Mouse (Mus musculus): ENCODE results near the gene Edc3. TPM values are rescaled to one million over a fixed set of nuclear protein-coding genes. Genes with fewer than 3 reads are reported as not detected.

Gene Edc3
- polyA plus RNA-seq, 1 experiment from 2014 or later: 21.2 TPM

DNA sequence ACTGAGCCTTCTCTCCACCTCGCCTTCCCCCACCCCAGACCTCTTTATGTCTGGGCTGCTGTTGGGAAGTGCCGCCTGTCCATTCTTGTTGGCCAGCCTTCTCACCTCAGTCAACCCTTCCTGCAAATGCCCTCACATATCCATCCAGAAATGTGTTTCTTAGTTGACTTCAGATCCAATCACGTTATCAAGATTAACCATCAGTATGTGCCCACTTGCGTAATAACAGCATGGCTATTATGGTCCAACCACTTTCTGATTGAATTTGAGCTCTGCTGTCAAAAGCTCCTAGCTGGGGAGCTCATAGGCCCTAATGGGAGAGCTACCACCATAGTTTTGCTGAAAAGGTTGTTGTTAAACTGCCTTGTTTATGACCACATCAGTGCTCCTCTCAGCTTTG is 37.3 kb upstream of the Edc3 start:
- Histone ChIP-seq H3K4me1 (replicated peaks) (peaks cover 6% of the 10 kb centered on the region; the same call in 1 of the 2 replicates), H3K4me2 (no peak overlapping the region), H3K4me3 (no peak overlapping the region), H3K36me3 (no peaks in the 10 kb centered on the region), H3K9ac (no peak overlapping the region), H3K9me3 (replicated peaks) (no peaks in the 10 kb centered on the region), H3K27me3 (replicated peaks) (0 out of 2 replicates have a peak, but pooled peaks cover 9% of the 10 kb centered on the region), H3K27ac (ENCODE audit: poor library complexity, severe bottlenecking) (no peak overlapping the region)
- no peak for ATAC-seq (ENCODE audit: insufficient number of reproducible peaks, low FRiP score)
- 86% methylated on average over 4 of the region's 4 CpGs for WGBS

DNA sequence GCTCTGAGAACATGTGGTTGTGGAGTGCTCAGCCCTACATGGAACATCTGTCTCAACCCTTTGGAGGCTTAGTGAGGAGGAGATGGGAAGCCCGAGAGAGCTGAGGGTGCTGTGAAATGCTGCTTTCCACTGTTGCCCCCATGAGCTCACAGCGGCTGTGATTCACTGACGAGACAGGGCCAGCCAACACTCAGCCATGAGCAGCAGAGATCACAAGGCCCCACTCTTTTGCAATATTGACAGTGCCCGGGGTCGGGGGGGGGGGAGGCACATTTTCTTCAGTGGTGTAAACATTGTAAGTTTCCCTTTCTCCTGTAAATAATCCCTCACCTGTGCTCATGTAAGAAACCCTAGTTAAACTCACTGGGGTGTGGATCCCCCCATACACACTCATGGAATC is 36.8 kb upstream of the Edc3 start:
- ATAC-seq (ENCODE audit: insufficient number of reproducible peaks, low FRiP score): no peak
- Histone ChIP-seq H3K4me3 (no peak overlapping the region), H3K27me3 (replicated peaks) (0 out of 2 replicates have a peak, but pooled peaks cover 9% of the 10 kb centered on the region), H3K4me2 (no peak overlapping the region), H3K9ac (no peak overlapping the region), H3K9me3 (replicated peaks) (no peaks in the 10 kb centered on the region), H3K27ac (ENCODE audit: poor library complexity, severe bottlenecking) (no peak overlapping the region), H3K4me1 (replicated peaks) (peaks cover 6% of the 10 kb centered on the region; the same call in 1 of the 2 replicates), H3K36me3 (no peaks in the 10 kb centered on the region)
- WGBS: 79% methylated on average over 5 of the region's 5 CpGs

DNA sequence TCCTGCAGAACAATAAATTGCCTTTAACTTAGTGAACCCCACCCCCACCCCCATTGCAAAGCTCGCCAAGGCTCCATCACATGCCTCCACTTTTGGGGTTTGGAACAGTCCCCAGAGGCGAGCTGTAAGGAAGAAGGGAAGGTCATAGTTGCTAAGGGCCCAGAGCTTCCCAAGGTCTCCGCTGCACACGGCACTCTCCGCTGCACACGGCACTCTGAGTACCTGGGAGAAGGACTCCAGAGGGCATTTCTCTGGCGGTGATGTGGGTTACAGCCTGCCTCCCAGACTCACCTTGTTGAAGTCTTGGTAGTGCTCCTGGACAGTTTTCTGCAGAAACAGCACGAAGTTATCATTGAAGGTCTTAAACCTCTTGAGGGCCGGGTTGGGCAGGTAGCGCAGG is 26.9 kb upstream of the Edc3 start:
- no peak overlapping the region for H3K27ac ChIP-seq (ENCODE audit: poor library complexity, severe bottlenecking)
- no peak overlapping the region for H3K9ac ChIP-seq
- no peak overlapping the region for H3K4me2 ChIP-seq
- H3K4me3 ChIP-seq: no peak overlapping the region
- no peak for ATAC-seq (ENCODE audit: insufficient number of reproducible peaks, low FRiP score)
- no peaks in the 10 kb centered on the region for H3K4me1 ChIP-seq (replicated peaks)
- 78% methylated on average over 10 of the region's 10 CpGs for WGBS
- H3K9me3 ChIP-seq (replicated peaks): no peaks in the 10 kb centered on the region
- H3K27me3 ChIP-seq (replicated peaks): no peaks in the 10 kb centered on the region; the same call in 1 of the 2 replicates
- no peaks in the 10 kb centered on the region for H3K36me3 ChIP-seq

DNA sequence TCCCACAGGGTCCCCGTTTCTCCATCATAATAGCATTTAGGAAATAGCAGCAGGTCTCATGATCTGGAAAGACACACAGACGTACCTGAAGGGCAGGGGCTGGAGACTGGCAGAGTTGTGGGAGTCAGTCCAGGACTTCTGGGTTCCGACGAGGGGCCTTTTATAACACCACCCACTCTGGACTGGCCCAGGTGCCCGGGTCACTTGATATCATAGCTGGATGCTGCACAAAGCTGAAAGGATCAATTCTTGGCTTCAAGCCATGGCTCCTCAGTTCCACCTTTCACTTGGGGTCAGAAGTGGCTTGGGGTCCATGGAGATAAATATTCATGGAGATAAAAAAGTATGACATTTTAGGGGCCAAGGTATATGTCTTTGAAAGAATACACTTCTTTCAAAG is 24.8 kb upstream of the Edc3 start, which contains the start of gene Cyp1a2:
Gene Cyp1a2, minus strand, starts transcription at position 184 of the 400 bp plus-strand sequence.
- Histone ChIP-seq H3K4me3 (no peak within 1 kb of the TSS), H3K9ac (no peak within 1 kb of the TSS), H3K9me3 (replicated peaks) (no peaks in the 10 kb centered on the region), H3K36me3 (no peaks in the 10 kb centered on the region), H3K4me1 (replicated peaks) (no peaks in the 10 kb centered on the region), H3K27ac (ENCODE audit: poor library complexity, severe bottlenecking) (no peak within 1 kb of the TSS), H3K27me3 (replicated peaks) (no peaks in the 10 kb centered on the region; the same call in 1 of the 2 replicates), H3K4me2 (no peak within 1 kb of the TSS)
- no peak for ATAC-seq (ENCODE audit: insufficient number of reproducible peaks, low FRiP score)
- WGBS: 73% methylated on average over 5 of the region's 5 CpGs

DNA sequence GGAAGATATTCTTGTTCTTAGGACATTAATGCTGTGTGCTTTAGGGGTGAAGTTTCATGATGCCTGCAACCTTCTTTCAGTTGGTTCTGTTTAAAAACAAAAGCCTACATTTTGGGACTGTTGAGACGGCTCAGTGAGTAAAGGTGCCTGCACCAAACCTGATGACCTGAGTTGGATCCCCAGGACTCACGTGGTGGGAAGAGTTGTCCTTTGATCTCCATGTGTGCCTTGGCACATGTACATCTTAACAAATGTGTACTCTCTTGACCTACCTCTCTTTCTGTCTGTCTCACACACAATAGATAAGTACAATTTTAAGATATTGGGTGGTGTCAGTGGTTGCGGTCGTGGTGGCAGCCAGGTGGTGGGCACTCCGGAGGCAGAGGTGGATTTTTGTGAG is 22.3 kb upstream of the Edc3 start:
- H3K4me2 ChIP-seq: no peak overlapping the region
- H3K9me3 ChIP-seq (replicated peaks): no peaks in the 10 kb centered on the region
- no peaks in the 10 kb centered on the region for H3K4me1 ChIP-seq (replicated peaks)
- no peak for ATAC-seq (ENCODE audit: insufficient number of reproducible peaks, low FRiP score)
- H3K27ac ChIP-seq (ENCODE audit: poor library complexity, severe bottlenecking): no peak overlapping the region
- H3K9ac ChIP-seq: no peak overlapping the region
- H3K36me3 ChIP-seq: no peaks in the 10 kb centered on the region
- 84% methylated on average over 5 of the region's 5 CpGs for WGBS
- no peak overlapping the region for H3K4me3 ChIP-seq
- H3K27me3 ChIP-seq (replicated peaks): no peaks in the 10 kb centered on the region; the same call in 1 of the 2 replicates

DNA sequence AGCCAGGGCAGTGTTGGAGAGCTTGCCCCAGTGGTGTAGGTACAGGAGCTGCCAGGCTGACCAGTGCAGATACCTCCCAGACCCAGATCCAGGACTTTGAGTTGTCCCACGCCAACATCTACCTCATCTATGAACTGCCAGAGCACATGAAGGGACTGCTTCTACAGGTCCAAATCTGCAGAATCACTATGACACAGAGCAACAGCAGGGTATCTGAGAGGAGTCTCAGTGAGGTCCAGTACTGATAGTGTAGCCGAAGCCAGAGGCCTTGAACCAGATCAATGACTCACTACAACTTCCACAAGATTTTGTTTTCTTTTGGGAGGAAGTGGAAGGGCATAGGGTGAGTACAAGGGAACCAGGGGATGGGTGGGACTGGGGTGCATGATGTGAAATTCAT is 20.6 kb upstream of the Edc3 start, which contains the start of gene Cyp1a1:
Gene Cyp1a1, plus strand, starts transcription at position 178 of the 400 bp plus-strand sequence.
- Histone ChIP-seq H3K36me3 (no peaks in the 10 kb centered on the region), H3K27ac (ENCODE audit: poor library complexity, severe bottlenecking) (no peak within 1 kb of the TSS), H3K9me3 (replicated peaks) (no peaks in the 10 kb centered on the region), H3K4me1 (replicated peaks) (no peaks in the 10 kb centered on the region), H3K9ac (no peak within 1 kb of the TSS), H3K27me3 (replicated peaks) (0 out of 2 replicates have a peak, but pooled peaks cover 2% of the 10 kb centered on the region), H3K4me3 (no peak within 1 kb of the TSS), H3K4me2 (no peak within 1 kb of the TSS)
- 76% methylated on average over 2 of the region's 2 CpGs for WGBS
- peak; percentile 53; the same call in 1 of the 2 replicates for ATAC-seq (ENCODE audit: insufficient number of reproducible peaks, low FRiP score)

DNA sequence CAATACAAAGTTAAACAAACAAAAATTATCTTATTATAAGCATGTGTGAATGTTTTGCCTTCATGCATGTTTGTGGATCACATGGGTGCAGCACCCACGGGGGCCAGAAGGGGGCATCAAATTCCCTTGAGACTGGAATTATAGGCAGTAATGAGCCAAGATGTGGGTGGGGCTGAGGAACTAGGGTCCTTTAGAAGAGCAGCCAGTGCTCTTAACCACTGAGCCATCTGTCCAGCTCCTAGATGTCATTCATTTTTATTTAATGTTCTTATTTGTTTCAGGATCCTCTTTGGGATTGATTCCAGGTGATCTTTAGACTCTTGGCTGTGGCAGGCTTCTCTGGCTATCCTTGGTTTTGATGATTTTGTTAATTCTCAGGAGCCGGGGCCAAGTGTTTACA is 20.2 kb upstream of the Edc3 start:
- Histone ChIP-seq H3K36me3 (no peaks in the 10 kb centered on the region), H3K27me3 (replicated peaks) (0 out of 2 replicates have a peak, but pooled peaks cover 5% of the 10 kb centered on the region), H3K9ac (no peak overlapping the region), H3K27ac (ENCODE audit: poor library complexity, severe bottlenecking) (no peak overlapping the region), H3K4me1 (replicated peaks) (no peaks in the 10 kb centered on the region), H3K4me2 (no peak overlapping the region), H3K9me3 (replicated peaks) (no peaks in the 10 kb centered on the region), H3K4me3 (no peak overlapping the region)
- WGBS: 49% methylated on average over 2 of the region's 2 CpGs
- ATAC-seq (ENCODE audit: insufficient number of reproducible peaks, low FRiP score): no peak

DNA sequence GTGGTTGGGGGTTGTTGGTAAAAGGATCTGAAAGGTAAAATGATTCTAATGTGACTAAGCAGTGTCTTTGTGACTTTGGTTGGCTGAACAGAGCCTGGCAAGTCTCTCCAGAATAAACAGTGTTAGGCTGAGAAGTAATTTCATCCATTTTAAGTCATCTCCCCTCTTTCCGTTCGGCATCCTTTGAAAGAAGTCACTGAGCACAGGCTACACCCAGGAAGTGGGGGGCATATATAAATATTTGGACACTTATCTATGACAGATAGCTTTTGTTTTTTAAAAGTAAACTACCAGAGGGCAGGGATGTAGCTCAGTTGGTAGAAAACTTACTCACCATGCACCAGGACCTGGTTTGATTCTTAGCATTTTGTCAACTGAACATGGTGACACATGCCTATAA is 19.7 kb upstream of the Edc3 start:
- H3K9me3 ChIP-seq (replicated peaks): no peaks in the 10 kb centered on the region
- H3K27ac ChIP-seq (ENCODE audit: poor library complexity, severe bottlenecking): no peak overlapping the region
- H3K27me3 ChIP-seq (replicated peaks): 0 out of 2 replicates have a peak, but pooled peaks cover 6% of the 10 kb centered on the region
- ATAC-seq (ENCODE audit: insufficient number of reproducible peaks, low FRiP score): no peak
- no peaks in the 10 kb centered on the region for H3K4me1 ChIP-seq (replicated peaks)
- WGBS: 59% methylated on average over 2 of the region's 2 CpGs
- no peaks in the 10 kb centered on the region for H3K36me3 ChIP-seq
- H3K4me2 ChIP-seq: no peak overlapping the region
- H3K4me3 ChIP-seq: no peak overlapping the region
- H3K9ac ChIP-seq: no peak overlapping the region

DNA sequence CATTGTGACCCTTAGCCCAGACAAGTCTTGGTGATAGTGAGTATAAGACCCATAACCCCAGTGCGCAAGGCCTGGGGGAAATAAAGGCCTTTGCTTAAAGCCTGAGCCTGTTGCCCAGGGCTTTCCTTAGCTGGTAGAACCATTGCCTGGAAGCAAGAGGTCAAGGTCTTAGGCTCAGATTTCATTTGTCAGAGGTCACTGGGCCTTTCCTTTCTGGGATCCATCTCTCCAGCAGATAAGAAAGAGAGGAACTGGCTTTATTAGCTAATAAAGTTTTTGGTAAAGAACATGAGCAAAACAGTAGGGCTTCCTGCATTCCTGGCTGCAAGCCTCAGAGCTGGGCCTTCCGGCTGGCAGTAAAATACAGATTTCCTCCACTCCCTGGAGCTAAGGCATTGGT is 14.2 kb upstream of the Edc3 start:
- H3K4me1 ChIP-seq (replicated peaks): peaks cover 16% of the 10 kb centered on the region
- H3K9ac ChIP-seq: no peak overlapping the region
- WGBS: 83% methylated on average over 2 of the region's 2 CpGs
- peaks cover 46% of the 10 kb centered on the region for H3K27me3 ChIP-seq (replicated peaks)
- no peak overlapping the region for H3K4me3 ChIP-seq
- no peak overlapping the region for H3K4me2 ChIP-seq
- no peaks in the 10 kb centered on the region for H3K36me3 ChIP-seq
- ATAC-seq (ENCODE audit: insufficient number of reproducible peaks, low FRiP score): no peak
- no peak overlapping the region for H3K27ac ChIP-seq (ENCODE audit: poor library complexity, severe bottlenecking)
- H3K9me3 ChIP-seq (replicated peaks): no peaks in the 10 kb centered on the region

DNA sequence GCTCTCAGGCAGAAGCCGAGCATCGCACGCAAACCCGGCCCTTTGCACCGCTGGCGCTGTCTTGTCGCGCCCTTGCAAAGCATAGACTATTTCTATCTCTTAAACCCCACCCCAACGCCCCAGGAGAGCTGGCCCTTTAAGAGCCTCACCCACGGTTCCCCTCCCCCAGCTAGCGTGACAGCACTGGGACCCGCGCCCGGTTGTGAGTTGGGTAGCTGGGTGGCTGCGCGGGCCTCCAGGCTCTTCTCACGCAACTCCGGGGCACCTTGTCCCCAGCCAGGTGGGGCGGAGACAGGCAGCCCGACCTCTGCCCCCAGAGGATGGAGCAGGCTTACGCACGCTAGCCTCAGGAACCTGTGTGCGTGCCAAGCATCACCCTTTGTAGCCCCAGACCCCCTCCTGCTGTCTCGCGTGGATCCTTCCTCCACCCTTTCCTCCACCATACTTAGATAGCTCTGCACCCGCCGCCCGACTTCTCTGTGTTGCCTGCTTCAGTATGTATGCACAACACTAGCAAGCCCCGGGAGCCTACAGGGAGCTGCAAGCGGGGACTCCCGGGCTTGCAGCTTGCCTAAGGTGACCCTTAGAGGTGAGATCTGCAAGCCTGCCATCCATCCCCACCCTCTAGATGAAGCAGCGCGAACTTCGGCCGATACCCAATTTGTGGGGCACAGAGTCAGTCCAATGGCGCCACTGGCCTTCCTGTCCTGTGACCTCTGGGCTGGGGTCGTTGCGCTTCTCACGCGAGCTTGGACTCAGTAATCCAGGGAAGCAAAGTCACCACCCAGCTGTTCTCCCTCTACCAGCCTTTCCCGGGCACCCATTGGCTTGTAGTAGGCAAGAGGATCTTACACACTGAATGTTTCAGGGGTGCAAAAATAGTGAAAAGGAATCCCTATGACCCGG is 11.7 kb upstream of the Edc3 start:
- Histone ChIP-seq H3K27ac (ENCODE audit: poor library complexity, severe bottlenecking) (no peak overlapping the region), H3K9me3 (replicated peaks) (no peaks in the 10 kb centered on the region), H3K36me3 (no peaks in the 10 kb centered on the region), H3K4me3 (peak overlapping the region; percentile 44), H3K27me3 (replicated peaks) (peaks cover 46% of the 10 kb centered on the region), H3K9ac (peak overlapping the region; percentile 9; the same call in 1 of the 2 replicates), H3K4me1 (replicated peaks) (peaks cover 16% of the 10 kb centered on the region), H3K4me2 (peak overlapping the region; percentile 73)
- 1% methylated on average over 42 of the region's 42 CpGs for WGBS
- peak; percentile 59; the same call in 1 of the 2 replicates for ATAC-seq (ENCODE audit: insufficient number of reproducible peaks, low FRiP score)

DNA sequence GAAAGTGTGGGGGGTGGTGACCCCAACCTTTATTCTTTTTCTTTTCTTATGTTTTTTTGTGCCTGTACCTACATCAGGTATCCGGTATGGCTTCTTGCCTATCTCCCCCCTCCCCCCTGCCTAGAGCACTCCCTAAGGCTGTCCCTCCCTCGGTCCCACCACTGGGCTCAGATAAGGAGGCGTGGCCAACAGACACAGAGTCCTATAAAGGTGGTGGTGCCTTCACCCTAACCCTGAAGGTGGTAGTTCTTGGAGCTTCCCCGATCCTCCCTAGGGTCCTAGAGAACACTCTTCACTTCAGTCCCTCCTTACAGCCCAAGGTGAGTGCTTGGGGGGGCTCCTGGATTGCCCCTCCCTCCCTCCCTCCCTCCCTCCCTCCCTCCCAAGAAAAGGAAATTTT is 11.0 kb upstream of the Edc3 start:
- Histone ChIP-seq H3K4me1 (replicated peaks) (peaks cover 16% of the 10 kb centered on the region), H3K36me3 (no peaks in the 10 kb centered on the region), H3K4me2 (peak overlapping the region; percentile 73; the same call in 1 of the 2 replicates), H3K27ac (ENCODE audit: poor library complexity, severe bottlenecking) (no peak overlapping the region), H3K9ac (no peak overlapping the region), H3K4me3 (no peak overlapping the region), H3K9me3 (replicated peaks) (no peaks in the 10 kb centered on the region), H3K27me3 (replicated peaks) (peaks cover 46% of the 10 kb centered on the region)
- ATAC-seq (ENCODE audit: insufficient number of reproducible peaks, low FRiP score): peak; percentile 53; the same call in 1 of the 2 replicates
- WGBS: 9% methylated on average over 4 of the region's 4 CpGs
